Mouse (Mus musculus) gastrocnemius, postnatal 14 days (tissue): ENCODE measurements at regions not wholly inside any gene's neighbourhood (a gene's known extent, or its start where the extent isn't known, plus 50 kb on each side); places are given as distances from the start of the nearest gene placed in this dataset.
A peak's percentile ranks its signal among the peaks of the same experiment; 100 is the strongest.

Experiments used
- DNase-seq: peaks from one replicate; pipeline ENCODE4 v3.0.0; 2021; ENCODE audit warnings: mixed read lengths
- intact Hi-C: fragments of 180-260 bp; cut with DNase I; formaldehyde crosslinking; loops from one replicate; pipeline ENCODE4 v1.15.1; 2025; ENCODE audit warnings: low total_unique reads

GRCm38 (mm10) chr12:26598501-26598900 is 129.5 kb downstream of the Cmpk2 start:
- intact Hi-C loops: no loop called here
- no peak for DNase-seq

- intact Hi-C loops: no loop called here
- DNase-seq: no peak
Observed at GRCm38 (mm10) chr12:26592125-26592524, 123.1 kb downstream of the Cmpk2 start.

- DNase-seq: no peak
Observed at GRCm38 (mm10) chr12:26589091-26589490, 120.1 kb downstream of the Cmpk2 start.

GRCm38 (mm10) chr12:26577438-26577837 is 108.4 kb downstream of the Cmpk2 start:
- DNase-seq: no peak
- intact Hi-C loops: no loop called here

More at GRCm38 (mm10) chr12:26589091-26589490, 120.1 kb downstream of the Cmpk2 start:
- intact Hi-C loops: no loop called here

GRCm38 (mm10) chr12:26571602-26572001 is 102.6 kb downstream of the Cmpk2 start:
- no peak for DNase-seq
- intact Hi-C loops: no loop called here

GRCm38 (mm10) chr12:26567435-26567834 is 98.4 kb downstream of the Cmpk2 start:
- intact Hi-C loops: no loop called here
- DNase-seq: no peak

GRCm38 (mm10) chr12:26562858-26563257 is 93.9 kb downstream of the Cmpk2 start:
- intact Hi-C loops: no loop called here
- DNase-seq: no peak

GRCm38 (mm10) chr12:26559560-26559959 is 90.6 kb downstream of the Cmpk2 start:
- intact Hi-C loops: no loop called here

GRCm38 (mm10) chr12:26557411-26557810 is 88.4 kb downstream of the Cmpk2 start:
- no peak for DNase-seq
- intact Hi-C loops: no loop called here

More at GRCm38 (mm10) chr12:26559560-26559959, 90.6 kb downstream of the Cmpk2 start:
- DNase-seq: no peak

- intact Hi-C loops: no loop called here
- no peak for DNase-seq
Observed at GRCm38 (mm10) chr12:26551168-26551926, 82.3 kb downstream of the Cmpk2 start.

GRCm38 (mm10) chr12:26547466-26547865 is 78.5 kb downstream of the Cmpk2 start:
- intact Hi-C loops: no loop called here
- DNase-seq: no peak

GRCm38 (mm10) chr12:26546361-26546760 is 77.4 kb downstream of the Cmpk2 start:
- intact Hi-C loops: no loop called here
- no peak for DNase-seq

- intact Hi-C loops: no loop called here
Observed at GRCm38 (mm10) chr12:26543463-26543862, 74.5 kb downstream of the Cmpk2 start.

GRCm38 (mm10) chr12:26542451-26542850 is 73.4 kb downstream of the Cmpk2 start:
- no peak for DNase-seq
- intact Hi-C loops: no loop called here

More at GRCm38 (mm10) chr12:26543463-26543862, 74.5 kb downstream of the Cmpk2 start:
- DNase-seq: no peak

GRCm38 (mm10) chr12:26535261-26535890 is 66.4 kb downstream of the Cmpk2 start:
- intact Hi-C loops: loop anchor here (10.0 kb wide), 1 partner anchor 1059 kb away; no protein-coding TSS in a partner anchor
- DNase-seq: no peak

- intact Hi-C loops: loop anchor here (5.0 to 10.0 kb wide), 2 partner anchors 1060 to 1898 kb away; no protein-coding TSS in a partner anchor
- DNase-seq: no peak
Observed at GRCm38 (mm10) chr12:26534229-26535105, 65.5 kb downstream of the Cmpk2 start.

GRCm38 (mm10) chr12:26533641-26534151 is 64.7 kb downstream of the Cmpk2 start:
- intact Hi-C loops: loop anchor here (5.0 to 10.0 kb wide), 2 partner anchors 1061 to 1899 kb away; no protein-coding TSS in a partner anchor
- DNase-seq: no peak

GRCm38 (mm10) chr12:26532823-26533640 is 64.0 kb downstream of the Cmpk2 start:
- DNase-seq: peak; percentile 63
- intact Hi-C loops: loop anchor here (5.0 to 10.0 kb wide), 2 partner anchors 1062 to 1899 kb away; no protein-coding TSS in a partner anchor

- DNase-seq: no peak
- intact Hi-C loops: loop anchor here (5.0 to 10.0 kb wide), 2 partner anchors 1063 to 1900 kb away; no protein-coding TSS in a partner anchor
Observed at GRCm38 (mm10) chr12:26532076-26532475, 63.1 kb downstream of the Cmpk2 start.
